Mouse (Mus musculus): ENCODE results near the gene Ldhb. TPM values are rescaled to one million over a fixed set of nuclear protein-coding genes. Genes with fewer than 3 reads are reported as not detected.

Gene Ldhb
- polyA plus RNA-seq, 1 experiment from 2014 or later: 39.5 TPM

- no peak for ATAC-seq
Measured at GRCm38 (mm10) chr6:142542800-142543175, 35.0 kb upstream of the Ldhb start.

DNA sequence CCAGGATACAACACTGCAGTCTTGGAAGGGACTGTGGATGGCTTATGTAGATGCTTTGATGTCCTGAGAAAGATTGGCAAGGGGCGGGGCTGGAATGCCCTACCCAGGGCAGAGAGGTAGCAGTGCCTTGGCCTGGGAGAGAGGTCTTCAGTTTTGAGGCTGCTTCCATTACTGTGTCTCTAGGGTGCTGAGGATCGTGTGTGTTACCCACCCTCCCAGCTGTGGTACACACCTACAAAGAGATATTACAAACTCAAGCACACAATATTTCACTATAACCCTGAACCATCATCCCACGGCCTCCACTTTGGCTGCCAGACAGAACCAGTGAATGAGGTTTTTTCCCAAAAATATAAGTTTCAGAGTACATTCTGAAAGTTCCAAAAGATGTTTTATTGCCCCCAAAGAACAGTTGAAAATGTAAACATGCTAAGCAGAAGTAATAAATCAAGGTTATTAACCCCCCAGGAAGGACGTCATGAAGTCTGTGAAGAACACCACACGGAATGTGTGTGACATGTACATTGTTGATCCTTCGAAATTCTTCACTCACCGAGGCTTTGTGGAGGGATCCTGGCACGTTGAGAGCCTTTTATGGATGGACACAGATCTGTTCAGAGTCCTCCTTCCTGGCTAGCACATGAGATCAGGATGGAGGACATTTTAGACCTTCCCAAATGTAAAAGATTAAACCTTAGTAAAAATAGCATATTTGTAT, 34.5 kb upstream of the Ldhb start:
- Histone ChIP-seq H3K4me3 (ENCODE audit: low read depth, low read length) (no peak overlapping the region), H3K9ac (ENCODE audit: low read depth, low read length) (no peak overlapping the region), H3K36me3 (ENCODE audit: control insufficient read depth, insufficient read depth) (no peaks in the 10 kb centered on the region), H3K4me2 (replicated peaks; ENCODE audit: low read depth) (no peak overlapping the region), H3K9me3 (ENCODE audit: control insufficient read depth) (no peaks in the 10 kb centered on the region), H3K27ac (ENCODE audit: low read depth, low read length) (no peak overlapping the region), H3K4me1 (replicated peaks; ENCODE audit: control insufficient read depth, insufficient read depth, low read length) (no peaks in the 10 kb centered on the region), H3K27me3 (replicated peaks; ENCODE audit: control insufficient read depth, insufficient read depth, low read length) (no peaks in the 10 kb centered on the region)
- no peak for TF ChIP-seq CTCF (IDR thresholded peaks at IDR 0.05; ENCODE audit: low read depth)
- 53% methylated on average over 8 of the region's 8 CpGs for WGBS
- no peak for ATAC-seq

More at GRCm38 (mm10) chr6:142542800-142543175, 35.0 kb upstream of the Ldhb start:
- H3K4me2 ChIP-seq (replicated peaks; ENCODE audit: low read depth): no peak overlapping the region
- no peak for TF ChIP-seq CTCF (IDR thresholded peaks at IDR 0.05; ENCODE audit: low read depth)
- 70% methylated on average over 6 of the region's 6 CpGs for WGBS
- H3K9ac ChIP-seq (ENCODE audit: low read depth, low read length): no peak overlapping the region
- no peaks in the 10 kb centered on the region for H3K4me1 ChIP-seq (replicated peaks; ENCODE audit: control insufficient read depth, insufficient read depth, low read length)
- H3K9me3 ChIP-seq (ENCODE audit: control insufficient read depth): no peaks in the 10 kb centered on the region
- H3K27ac ChIP-seq (ENCODE audit: low read depth, low read length): no peak overlapping the region
- H3K36me3 ChIP-seq (ENCODE audit: control insufficient read depth, insufficient read depth): no peaks in the 10 kb centered on the region
- H3K4me3 ChIP-seq (ENCODE audit: low read depth, low read length): no peak overlapping the region
- no peaks in the 10 kb centered on the region for H3K27me3 ChIP-seq (replicated peaks; ENCODE audit: control insufficient read depth, insufficient read depth, low read length)

GRCm38 (mm10) chr6:142540561-142541160, 32.9 kb upstream of the Ldhb start:
- WGBS: 53% methylated on average over 10 of the region's 10 CpGs
- Histone ChIP-seq H3K9ac (ENCODE audit: low read depth, low read length) (no peak overlapping the region), H3K27ac (ENCODE audit: low read depth, low read length) (no peak overlapping the region), H3K9me3 (ENCODE audit: control insufficient read depth) (no peaks in the 10 kb centered on the region), H3K27me3 (replicated peaks; ENCODE audit: control insufficient read depth, insufficient read depth, low read length) (no peaks in the 10 kb centered on the region), H3K4me1 (replicated peaks; ENCODE audit: control insufficient read depth, insufficient read depth, low read length) (no peaks in the 10 kb centered on the region), H3K4me2 (replicated peaks; ENCODE audit: low read depth) (no peak overlapping the region), H3K36me3 (ENCODE audit: control insufficient read depth, insufficient read depth) (no peaks in the 10 kb centered on the region), H3K4me3 (ENCODE audit: low read depth, low read length) (no peak overlapping the region)
- no peak for TF ChIP-seq CTCF (IDR thresholded peaks at IDR 0.05; ENCODE audit: low read depth)
- ATAC-seq: no peak

DNA sequence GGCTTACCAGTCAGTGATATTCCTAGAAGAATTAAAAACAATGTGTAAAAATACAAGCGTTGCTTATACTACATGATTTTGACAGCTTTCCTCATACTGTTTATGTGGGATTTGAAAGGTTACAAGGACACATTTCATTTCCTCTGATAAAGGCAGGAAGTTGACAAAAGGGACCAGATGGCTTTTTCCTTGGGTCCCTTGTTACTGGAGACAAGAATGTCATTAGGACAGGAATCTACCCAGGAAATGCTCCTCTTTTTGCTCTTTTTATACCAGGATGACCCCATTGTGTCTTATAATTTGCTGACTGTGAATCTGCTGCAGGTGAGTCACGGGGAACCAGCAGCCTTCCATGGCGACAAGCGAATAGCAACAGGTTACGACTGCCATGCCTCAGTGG, 32.4 kb upstream of the Ldhb start:
- Histone ChIP-seq H3K4me2 (replicated peaks; ENCODE audit: low read depth) (no peak overlapping the region), H3K27me3 (replicated peaks; ENCODE audit: control insufficient read depth, insufficient read depth, low read length) (no peaks in the 10 kb centered on the region), H3K36me3 (ENCODE audit: control insufficient read depth, insufficient read depth) (no peaks in the 10 kb centered on the region), H3K4me3 (ENCODE audit: low read depth, low read length) (no peak overlapping the region), H3K4me1 (replicated peaks; ENCODE audit: control insufficient read depth, insufficient read depth, low read length) (no peaks in the 10 kb centered on the region), H3K9ac (ENCODE audit: low read depth, low read length) (no peak overlapping the region), H3K9me3 (ENCODE audit: control insufficient read depth) (no peaks in the 10 kb centered on the region), H3K27ac (ENCODE audit: low read depth, low read length) (no peak overlapping the region)
- WGBS: 77% methylated on average over 5 of the region's 5 CpGs
- TF ChIP-seq CTCF (IDR thresholded peaks at IDR 0.05; ENCODE audit: low read depth): no peak
- no peak for ATAC-seq

DNA sequence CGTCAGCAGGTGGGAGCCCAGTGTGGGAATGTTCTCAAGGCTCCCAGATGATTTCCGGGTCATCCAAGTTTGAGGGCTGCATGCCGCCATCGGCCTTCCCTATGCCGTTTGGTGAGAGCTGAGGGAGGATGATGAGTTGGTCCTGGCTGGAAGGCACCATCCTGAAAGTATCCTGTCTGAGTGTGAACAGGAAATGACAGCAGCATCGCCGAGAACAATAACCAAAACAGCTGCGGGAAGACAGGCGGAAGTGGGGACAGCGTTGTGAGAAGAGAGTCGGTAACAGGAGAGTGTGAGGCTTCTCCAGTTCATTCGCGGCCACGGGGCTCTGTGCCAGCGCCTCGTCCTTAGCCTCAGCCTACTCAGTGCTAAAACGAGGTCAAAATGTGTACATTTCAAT, 30.7 kb upstream of the Ldhb start:
- no peak overlapping the region for H3K27ac ChIP-seq (ENCODE audit: low read depth, low read length)

GRCm38 (mm10) chr6:142533412-142533811, 25.7 kb upstream of the Ldhb start:
- Histone ChIP-seq H3K4me1 (replicated peaks; ENCODE audit: control insufficient read depth, insufficient read depth, low read length) (no peaks in the 10 kb centered on the region), H3K4me3 (ENCODE audit: low read depth, low read length) (no peak overlapping the region), H3K4me2 (replicated peaks; ENCODE audit: low read depth) (no peak overlapping the region), H3K27me3 (replicated peaks; ENCODE audit: control insufficient read depth, insufficient read depth, low read length) (no peaks in the 10 kb centered on the region), H3K36me3 (ENCODE audit: control insufficient read depth, insufficient read depth) (no peaks in the 10 kb centered on the region), H3K27ac (ENCODE audit: low read depth, low read length) (no peak overlapping the region), H3K9me3 (ENCODE audit: control insufficient read depth) (no peaks in the 10 kb centered on the region), H3K9ac (ENCODE audit: low read depth, low read length) (no peak overlapping the region)
- no peak for ATAC-seq
- no peak for TF ChIP-seq CTCF (IDR thresholded peaks at IDR 0.05; ENCODE audit: low read depth)
- WGBS: 66% methylated on average over 5 of the region's 5 CpGs

More for the DNA sequence above, 30.7 kb upstream of the Ldhb start:
- Histone ChIP-seq H3K4me3 (ENCODE audit: low read depth, low read length) (no peak overlapping the region), H3K27me3 (replicated peaks; ENCODE audit: control insufficient read depth, insufficient read depth, low read length) (no peaks in the 10 kb centered on the region), H3K4me1 (replicated peaks; ENCODE audit: control insufficient read depth, insufficient read depth, low read length) (no peaks in the 10 kb centered on the region), H3K4me2 (replicated peaks; ENCODE audit: low read depth) (no peak overlapping the region), H3K9me3 (ENCODE audit: control insufficient read depth) (no peaks in the 10 kb centered on the region), H3K36me3 (ENCODE audit: control insufficient read depth, insufficient read depth) (no peaks in the 10 kb centered on the region), H3K9ac (ENCODE audit: low read depth, low read length) (no peak overlapping the region)
- WGBS: 48% methylated on average over 17 of the region's 17 CpGs
- no peak for ATAC-seq
- no peak for TF ChIP-seq CTCF (IDR thresholded peaks at IDR 0.05; ENCODE audit: low read depth)
